Mouse (Mus musculus) thymus, adult 2 months (tissue): ENCODE results near the gene Rcc2.

Source experiments
- CTCF ChIP-seq: fragments of 200-500 bp; IDR thresholded peaks from 2 replicates; pipeline ENCODE4 v1.5.1; 2012; ENCODE audit warnings: mild to moderate bottlenecking, control low read depth, low read length, moderate library complexity, borderline replicate concordance; ENCODE audit not compliant: control insufficient read depth, poor library complexity, insufficient read depth; ENCODE audit errors: extremely low read depth
- POLR2A ChIP-seq: fragments of 200-500 bp; IDR thresholded peaks from 2 replicates; pipeline ENCODE4 v1.6.1; 2012; ENCODE audit warnings: mild to moderate bottlenecking, low read length, control low read depth, moderate library complexity; ENCODE audit not compliant: control insufficient read depth, poor library complexity, insufficient read depth; ENCODE audit errors: extremely low read depth

- TF ChIP-seq POLR2A (no peak), CTCF (no peak)
These were observed 10.3 kb upstream of the Rcc2 start for GRCm38 (mm10) chr4:140689873-140690655.
